Mouse (Mus musculus) gastrocnemius, postnatal 10 days (tissue): ENCODE data around the gene Fstl4. TPM values are rescaled to one million over a fixed set of nuclear protein-coding genes. Genes with fewer than 3 reads are reported as not detected.
"Not testable (repeated sequence)": the region's sequence is repeated elsewhere in the genome, so short reads cannot be mapped to it uniquely, and the experiment has no call there.

Experiments
- DNase-seq: peaks from one replicate; pipeline ENCODE4 v3.0.0; 2021; ENCODE audit warnings: mixed read lengths
- total RNA-seq, 2 experiments: library from RNA; stranded (reverse); gene quantifications; 2 replicates each; pipeline ENCODE4 v1.2.3; 2021

The Fstl4 gene
- total RNA-seq, 2 experiments from 2014 or later: 0.05 to 0.20 TPM

DNA sequence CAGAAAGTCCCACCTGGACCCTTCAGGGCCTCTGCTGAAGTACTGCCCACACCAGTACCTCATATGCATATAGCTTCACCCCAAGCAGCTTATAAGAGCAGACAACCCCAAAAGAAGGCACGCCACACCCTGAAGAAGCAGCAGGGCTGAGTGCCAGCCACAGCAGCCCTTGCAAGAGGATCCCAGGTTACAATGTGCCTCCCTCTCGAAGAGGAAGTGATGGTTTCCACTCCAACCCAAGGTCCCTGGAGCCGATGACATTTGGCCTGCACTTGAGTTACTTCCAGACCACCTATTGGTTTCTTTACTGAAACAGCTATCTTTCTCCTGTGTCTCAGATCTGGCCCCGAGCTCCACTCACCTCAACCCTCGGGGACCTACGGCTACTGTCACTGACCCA is 373.8 kb downstream of the Fstl4 start:
- no peak for DNase-seq

DNA sequence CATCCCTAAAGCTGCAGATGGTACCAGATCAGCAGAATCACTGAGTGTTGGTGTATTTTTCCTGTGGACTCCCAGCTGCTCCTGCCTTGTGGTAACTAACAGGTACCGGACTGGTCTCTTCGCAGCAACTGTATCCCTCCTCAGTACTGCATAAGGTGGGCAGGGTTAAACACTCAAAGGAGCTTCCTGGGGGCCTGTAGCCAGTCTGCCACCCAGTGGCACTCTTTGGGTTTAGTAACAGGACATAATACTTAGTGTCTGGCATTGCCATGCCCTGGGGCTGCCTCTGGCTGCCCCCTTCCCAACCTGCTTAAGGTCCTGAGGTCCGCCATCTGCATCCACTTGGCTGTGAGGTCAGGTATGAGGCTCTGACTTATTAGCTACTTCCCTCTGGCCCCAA is 375.2 kb downstream of the Fstl4 start:
- DNase-seq: no peak

DNA sequence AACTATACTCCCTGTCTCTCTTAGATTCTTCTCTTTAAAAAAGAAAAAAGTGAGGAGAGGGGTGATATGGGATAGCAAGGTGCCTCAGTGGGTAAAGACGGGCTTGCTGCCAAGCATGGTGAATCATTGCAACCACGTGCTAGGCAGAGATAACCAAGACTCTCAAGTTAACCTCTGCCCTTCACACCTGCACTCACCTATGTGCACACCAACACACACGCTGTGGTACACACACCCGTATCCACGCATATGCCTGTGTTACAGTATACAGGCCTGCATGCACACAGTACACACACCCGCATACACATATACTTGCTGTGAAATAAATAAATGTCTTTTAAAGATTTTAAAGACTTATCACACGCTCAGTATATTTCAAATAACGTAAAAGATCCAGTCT is 375.8 kb downstream of the Fstl4 start:
- no peak for DNase-seq

DNA sequence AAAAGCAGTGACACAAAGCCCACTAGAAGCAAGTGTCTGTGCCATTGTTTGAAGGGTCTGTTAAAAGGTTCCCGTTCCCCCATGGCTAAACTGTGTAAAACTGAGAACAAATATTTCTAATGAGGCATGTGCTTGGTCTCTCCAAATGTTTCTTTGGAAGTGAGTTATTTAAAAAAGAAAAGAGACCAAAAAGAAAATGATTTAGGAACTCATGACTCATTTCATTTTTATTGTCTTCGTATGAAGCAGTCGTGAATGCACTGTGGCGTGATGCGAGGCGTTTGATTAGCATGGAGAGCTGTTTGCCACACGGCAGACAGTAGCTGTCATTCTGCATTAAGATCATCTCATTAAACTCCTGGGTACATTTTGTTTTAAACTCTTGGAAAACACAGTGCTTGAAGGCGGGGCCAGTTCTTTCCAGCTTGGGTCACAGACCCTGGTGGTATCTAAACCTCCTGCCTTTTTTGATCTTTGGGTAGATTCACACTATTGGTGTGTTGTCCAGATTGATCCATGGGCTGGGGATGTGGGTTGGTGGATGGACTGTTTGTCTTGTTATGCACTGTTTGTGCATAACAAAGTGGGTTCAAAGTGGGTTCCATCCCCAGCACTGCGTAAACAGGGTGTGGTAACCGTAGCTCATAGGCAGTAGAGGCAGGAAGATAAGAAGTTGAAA is 376.4 kb downstream of the Fstl4 start:
- DNase-seq: no peak

DNA sequence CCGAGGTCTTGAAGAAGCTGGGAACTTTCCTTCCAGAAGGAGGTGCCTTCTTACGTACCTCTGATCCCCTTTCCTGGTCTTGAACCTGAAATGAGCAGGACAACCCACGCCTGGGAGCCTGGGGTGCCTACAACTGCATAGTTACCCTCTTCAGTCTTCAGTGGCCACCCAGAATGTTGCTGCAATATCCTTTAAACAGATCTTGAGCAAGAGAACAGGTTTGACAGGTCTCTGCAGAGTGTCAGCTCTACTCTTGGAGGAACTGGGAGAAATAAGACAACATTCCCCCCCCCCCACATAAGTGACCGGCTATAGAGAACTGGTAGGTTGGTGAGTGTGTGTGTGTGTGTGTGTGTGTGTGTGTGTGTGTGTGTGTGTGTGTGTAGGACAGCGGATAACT is 379.1 kb downstream of the Fstl4 start:
- no peak for DNase-seq

DNA sequence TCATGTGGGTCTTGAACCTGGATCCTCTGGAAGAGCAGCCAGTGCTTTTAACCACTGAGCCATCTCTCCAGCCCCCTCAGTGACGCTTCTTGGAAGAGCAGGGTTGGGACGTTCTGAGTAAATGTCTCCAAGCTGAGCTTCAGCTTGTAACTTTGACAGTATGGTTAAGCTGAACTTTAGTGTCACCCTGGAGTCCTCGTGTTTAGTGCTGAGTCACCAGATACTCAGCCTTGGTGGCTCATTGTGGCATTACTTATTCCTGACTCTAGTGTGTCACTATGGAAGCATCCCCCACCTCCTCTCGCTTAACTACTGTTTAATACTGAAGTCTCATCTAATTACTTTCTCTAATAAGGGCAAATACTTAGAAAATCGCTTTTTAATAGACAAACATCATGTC is 380.1 kb downstream of the Fstl4 start:
- no peak for DNase-seq

DNA sequence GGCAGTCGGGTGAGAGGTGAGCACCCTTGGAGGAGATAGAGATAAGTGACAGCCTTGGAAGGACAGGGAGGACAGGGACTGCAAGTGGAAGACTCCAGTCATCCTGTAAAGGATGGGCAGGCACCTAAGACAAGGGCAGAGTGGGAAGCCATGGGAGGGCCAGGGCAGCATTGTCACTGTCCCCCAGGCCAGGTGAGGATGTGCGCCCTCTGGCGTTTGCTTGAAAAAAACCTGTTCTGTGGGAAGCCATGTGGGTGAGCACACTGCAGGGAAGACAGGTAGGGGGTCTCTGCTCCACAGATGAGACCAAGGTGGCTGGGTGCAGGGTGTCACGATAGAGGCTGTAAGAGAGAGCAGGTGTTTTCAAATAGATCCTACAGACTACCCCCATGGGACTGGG is 381.9 kb downstream of the Fstl4 start:
- peak; percentile 32 for DNase-seq

DNA sequence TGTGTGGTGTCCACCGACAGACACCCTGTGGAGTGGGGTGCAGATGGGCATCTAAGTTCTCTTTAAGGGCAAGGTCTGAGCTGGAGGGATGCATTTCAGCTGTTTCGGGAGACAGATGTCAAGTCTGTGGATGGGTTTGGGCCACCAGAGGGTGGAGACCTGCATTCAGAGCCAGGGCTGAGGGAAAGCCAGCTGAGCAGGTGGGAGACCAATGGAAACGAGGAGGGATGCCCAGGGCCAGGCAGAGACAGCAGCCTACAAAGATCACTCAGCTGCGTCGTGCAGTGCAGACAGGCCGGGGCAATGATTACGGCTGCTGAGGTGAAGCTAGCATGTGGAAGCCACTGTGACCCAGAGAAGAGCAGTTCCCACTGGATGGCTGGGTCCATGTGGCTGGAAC is 392.0 kb downstream of the Fstl4 start:
- DNase-seq: no peak

DNA sequence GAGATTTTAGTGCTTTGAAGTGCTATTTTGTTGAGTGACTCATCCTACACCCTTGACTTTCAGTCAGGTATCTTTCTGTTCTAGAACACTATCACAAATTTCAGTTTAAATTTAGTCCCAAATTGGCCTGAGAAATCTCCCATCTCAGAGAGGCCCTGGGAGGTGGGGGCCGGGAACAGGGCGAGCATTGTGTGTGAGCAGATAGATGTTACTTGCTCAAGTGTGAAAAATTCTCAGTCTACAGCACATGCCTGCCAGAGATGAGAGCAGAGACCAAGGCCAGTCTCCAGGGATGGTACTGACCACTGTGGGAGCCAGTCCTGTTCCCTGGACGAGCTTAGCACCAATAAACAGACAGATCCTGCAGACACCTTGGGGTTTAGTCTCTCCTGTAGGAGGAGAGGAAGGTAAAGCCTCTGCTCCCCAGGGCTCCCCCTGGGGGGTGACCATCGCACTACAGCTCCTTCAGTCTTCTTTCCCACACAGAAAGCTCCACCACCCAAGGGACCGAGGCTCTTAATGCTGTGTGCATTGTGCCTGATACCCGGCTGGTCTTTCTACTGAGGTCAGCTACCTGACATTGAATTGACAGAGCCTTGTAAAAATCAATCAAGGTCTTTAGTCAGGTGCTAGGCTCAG is 393.3 kb downstream of the Fstl4 start:
- no peak for DNase-seq

DNA sequence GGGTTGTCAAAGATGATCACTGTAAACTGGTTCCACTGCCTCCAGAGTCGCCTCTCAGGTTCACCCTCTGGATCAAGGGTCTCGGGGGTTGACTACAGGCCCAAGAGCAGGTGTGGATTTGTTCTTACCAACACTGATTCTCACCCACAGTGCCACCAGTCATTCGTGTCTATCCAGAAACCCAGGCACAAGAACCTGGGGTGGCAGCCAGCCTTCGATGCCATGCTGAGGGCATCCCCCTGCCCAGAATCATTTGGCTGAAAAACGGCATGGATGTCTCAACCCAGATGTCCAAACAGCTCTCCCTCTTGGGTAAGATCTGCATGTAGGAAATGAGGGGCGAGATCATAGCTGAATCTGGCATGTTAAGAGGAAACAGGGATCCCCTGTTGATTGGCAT is 398.0 kb downstream of the Fstl4 start:
- no peak for DNase-seq

DNA sequence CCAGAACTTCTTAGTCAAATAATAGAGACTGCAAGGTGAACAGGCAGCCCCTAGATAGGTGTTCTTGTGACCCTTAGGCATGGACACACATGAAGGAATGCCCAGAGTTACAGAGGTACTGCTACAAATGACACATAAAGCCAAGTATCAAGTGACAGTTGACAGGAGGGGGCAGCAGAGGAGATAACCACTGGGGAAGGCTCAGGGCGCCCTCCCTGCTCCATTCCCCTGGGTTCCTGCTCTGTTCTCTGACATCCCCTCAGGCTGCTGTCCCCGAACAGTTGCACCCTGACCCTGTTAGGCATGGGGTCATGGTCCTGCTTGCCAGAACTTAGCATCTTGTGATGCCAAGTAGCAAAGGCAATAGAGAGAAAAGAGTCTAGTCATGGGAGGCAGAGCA is 402.0 kb downstream of the Fstl4 start:
- DNase-seq: no peak

DNA sequence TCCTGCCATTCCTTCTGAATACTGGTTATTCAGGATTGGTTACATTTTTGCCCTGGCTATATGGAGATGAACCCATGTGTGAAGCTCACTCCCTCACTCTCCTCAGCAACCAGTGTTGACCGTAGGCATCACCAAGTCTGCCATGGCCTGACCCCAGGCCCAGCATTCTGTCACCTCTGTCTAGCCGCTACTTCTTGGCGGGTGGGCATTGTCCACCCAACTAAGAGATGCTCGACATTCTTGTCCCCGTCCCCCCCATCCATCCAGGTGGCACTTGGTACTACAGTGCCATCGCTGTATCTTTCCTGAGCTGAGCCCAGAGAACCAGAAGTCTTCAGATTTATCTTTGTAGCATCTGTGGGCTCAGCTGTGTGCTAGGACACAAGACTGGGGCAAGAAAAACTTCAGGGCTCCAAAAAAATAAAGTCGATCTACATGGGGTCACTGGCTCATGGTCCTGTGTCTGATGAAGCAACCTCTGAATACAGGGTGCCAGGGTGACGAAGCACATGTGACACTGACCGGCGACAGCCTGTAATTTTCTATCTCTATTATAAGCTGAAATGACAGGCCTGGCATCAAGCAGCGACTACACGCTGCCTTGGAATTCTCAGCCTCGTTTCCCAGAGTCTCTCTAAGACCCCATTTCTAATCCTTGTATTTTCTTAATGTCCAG is 417.9 kb downstream of the Fstl4 start:
- no peak for DNase-seq

DNA sequence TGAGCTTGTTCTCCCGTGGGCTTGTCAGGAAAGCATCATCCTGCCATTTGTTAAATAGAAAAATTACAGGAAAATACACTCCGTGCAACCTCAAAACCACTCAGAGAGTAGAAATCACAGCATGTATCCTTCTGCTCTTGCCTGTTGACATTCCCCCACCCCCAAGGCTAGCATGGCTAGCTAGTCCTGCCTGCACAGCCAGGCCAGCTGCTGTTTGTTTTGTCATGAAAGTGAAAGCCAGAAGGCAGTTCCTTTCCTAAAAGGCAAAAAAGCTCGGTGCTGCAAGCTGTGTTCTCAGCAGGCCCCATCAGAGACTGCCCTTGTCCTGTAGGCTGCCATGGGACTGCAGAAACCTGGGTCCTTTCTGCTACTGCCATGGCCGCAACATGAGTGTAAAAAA is 418.4 kb downstream of the Fstl4 start:
- DNase-seq: no peak

DNA sequence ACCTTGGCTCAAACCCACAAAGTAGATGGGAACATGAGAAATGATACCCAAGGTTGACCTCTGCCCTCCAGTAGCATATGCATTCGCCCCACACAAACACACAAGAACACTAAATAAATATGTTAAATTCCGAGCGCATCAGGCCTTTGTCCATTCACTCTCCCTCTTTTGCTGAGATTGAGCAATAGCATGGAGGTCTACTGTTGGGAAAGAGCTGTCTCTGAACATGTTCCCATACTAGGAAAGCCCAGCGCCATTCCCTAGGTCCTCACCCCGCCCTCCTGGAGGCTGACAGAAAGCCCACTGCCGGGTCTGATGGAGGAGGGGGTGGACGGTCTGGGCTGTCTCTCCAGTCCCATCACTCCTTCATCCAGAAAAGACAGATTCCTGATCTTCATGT is 419.6 kb downstream of the Fstl4 start:
- DNase-seq: no peak

DNA sequence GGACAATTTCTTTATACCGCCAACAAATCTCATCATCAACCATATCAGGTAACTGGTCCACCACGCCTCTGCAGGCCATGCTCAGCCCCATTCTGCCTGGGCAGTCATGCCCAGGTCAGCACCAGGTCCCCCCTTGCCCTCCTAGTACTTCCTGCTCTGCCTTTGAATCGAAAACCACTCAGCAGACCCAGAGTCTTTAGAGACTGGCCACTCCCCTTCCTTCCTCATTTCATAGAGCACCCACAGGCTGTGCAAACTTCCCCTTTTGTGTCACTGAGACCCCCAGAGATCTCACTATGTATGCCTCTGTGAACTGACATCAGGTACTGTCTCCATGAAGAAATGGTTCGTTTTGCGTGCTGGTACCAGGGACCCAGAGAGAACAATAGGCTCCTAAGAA is 420.3 kb downstream of the Fstl4 start:
- no peak for DNase-seq

DNA sequence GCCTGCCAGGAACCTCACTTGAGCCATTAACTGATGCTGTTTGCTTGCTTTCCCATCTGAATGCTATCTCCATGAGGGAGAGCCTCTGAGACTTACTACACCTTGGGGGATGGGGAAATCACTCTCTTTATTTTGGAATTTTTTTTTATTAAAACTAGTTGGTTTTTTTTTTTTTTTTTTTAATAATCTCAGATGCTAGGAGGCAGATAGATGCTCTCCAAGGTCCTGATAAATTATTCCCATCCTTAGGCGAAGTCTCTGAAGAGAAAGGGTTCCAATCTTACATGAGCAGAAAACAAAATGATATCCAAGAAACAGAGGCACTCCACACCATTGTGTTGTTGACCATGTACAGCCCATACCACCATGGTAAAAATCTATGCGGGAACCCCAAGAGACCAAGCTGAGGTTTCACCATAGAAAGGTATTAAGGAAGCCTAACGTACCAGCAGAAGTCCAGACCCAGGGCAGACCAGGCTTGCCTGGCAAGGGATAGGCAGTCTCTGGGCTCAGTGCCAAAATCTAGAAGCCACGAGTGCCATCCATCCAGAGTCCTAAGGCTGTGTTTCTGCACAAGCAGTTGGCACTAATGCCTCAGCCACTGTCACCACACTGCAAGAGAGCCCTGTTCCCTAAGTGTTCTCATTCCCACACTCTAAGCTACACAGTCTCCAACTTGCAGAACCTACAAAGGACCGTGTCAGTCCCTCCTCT is 423.1 kb downstream of the Fstl4 start:
- peak; percentile 18 for DNase-seq

DNA sequence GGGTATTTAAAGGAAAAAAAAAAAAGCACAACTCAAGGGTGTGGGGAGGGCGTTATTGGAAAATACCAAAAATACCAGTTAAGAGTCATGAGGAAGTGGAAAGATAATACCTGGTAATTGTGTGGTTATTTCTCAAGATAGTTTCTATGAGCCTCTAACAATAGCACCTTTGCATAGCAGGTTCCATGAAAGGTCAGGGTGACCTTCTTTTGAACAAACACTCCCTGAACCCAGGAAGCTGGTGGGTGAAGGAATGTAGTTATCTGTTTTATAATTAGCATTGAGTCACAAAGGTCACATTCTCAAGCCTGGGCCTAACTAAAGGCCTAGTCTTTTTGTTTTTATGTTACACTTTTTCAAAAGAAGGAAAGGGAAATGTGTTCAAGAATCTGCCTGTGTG is 432.1 kb downstream of the Fstl4 start:
- not testable (repeated sequence) for DNase-seq

DNA sequence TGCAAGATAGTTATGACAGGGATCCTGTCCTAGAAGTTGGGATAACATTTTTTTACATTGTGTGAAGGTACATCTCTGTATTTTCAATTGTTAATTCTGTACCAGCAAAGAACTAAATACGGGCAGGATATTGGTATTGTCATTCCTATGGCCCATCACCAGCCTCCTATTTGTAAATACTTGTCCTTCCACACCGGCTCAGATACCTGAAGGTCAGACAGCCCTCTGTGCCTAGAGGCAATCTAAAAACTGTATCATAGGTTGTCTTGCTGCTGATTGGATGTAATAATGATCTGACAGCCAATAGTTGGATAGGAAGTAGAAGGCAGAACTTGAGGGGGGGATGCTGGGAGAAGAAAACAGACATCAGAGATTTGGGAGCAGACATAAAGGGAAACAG is 432.7 kb downstream of the Fstl4 start:
- DNase-seq: no peak

DNA sequence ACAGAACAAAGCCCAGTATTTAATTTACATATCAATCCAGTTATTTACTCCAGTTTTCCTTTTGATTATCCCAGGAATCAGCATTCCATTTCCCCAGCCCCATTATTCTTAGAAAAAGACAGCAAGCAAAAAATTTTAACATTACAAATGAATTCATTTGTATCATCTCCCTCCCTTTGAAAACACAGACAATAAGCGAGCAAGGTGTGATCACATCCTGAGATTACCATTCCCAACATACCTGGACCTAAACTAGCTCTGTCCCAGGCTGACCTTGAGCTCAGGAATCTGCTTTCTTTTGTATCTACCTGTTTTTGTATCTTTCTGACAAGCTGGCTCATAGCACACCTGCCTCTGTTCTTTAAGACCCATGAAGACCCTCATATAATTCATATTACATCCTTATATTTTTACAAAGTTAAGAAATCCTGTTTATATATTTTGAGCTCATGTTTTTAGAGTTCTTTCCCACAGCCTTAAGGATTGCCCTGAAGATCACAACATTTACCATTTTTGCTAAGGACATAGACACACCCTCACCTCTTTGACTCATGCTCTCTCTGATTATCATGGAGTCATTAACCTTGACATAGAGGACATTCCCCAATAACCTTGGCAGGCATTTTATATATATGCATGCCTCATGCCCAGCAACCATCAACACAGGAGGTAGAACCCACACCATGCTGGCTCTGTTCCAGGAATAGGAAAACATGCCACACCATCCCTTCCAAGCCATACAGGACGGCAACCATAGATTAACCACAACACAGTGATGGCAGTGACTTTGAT is 438.2 kb downstream of the Fstl4 start:
- no peak for DNase-seq

DNA sequence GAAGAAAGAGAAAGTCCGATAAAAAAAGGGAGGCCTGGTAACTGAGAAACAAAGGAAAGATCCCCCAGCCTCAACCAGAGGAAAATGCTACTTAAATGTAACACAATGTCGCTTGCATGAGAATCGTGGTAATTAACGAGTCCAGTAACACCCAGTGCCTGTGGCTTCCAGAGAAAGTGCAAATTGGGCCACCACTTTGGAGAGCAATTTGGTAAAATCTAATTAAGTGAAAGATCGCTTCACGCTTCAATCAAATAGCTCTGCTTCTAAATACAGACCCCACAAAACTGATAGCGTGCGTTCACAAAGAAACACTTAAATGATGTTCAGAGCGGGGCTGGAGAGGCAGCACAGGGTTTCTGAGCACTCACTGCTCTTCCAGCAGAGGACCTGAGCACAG is 446.4 kb downstream of the Fstl4 start:
- no peak for DNase-seq

DNA sequence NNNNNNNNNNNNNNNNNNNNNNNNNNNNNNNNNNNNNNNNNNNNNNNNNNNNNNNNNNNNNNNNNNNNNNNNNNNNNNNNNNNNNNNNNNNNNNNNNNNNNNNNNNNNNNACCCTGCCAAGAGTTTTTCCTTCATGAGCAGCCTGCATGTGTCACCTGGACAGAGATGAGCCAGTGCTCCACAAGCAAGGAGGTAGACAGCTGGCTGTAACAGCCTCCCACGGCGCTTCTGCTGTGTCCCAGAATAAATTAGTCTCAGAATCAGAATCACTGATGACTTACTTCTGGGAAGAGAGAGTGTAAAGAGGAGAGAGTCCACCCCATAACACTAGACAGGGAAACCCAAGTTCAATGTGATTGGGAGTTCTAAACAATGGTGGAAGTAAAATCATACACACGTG is 464.6 kb downstream of the Fstl4 start:
- DNase-seq: no peak

DNA sequence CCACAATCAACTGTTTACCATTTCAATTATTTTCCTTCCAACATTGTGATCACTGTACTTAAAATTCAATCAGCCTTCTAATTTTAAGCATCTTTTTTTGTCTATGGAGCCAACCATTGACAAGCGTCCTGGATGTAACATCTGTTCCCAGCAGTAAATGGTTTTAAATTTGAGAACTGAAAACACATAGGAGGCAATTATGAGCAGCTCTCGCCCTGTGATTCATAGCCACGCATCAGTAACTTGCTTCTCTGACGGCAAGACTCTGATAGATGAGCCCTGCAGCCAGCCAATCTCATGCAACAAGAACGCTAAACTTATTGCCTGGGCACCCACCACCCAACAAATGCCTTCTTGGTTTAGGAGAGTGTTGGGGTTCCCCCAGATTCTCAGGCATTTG is 467.4 kb downstream of the Fstl4 start:
- DNase-seq: no peak
